Mouse (Mus musculus) cortical plate, adult 2 months (tissue): ENCODE data around the gene Tomm22.

Source experiments
- CTCF ChIP-seq: fragments of 200-500 bp; IDR thresholded peaks from 2 replicates; pipeline ENCODE4 v1.5.1; 2011; ENCODE audit warnings: mild to moderate bottlenecking, control low read depth, low read length; ENCODE audit not compliant: insufficient read depth; ENCODE audit errors: extremely low read depth
- POLR2A ChIP-seq: fragments of 200-500 bp; IDR thresholded peaks from 2 replicates; pipeline ENCODE4 v1.6.1; 2011; ENCODE audit warnings: mild to moderate bottlenecking, low read length, control low read depth; ENCODE audit not compliant: insufficient read depth; ENCODE audit errors: extremely low read depth

DNA sequence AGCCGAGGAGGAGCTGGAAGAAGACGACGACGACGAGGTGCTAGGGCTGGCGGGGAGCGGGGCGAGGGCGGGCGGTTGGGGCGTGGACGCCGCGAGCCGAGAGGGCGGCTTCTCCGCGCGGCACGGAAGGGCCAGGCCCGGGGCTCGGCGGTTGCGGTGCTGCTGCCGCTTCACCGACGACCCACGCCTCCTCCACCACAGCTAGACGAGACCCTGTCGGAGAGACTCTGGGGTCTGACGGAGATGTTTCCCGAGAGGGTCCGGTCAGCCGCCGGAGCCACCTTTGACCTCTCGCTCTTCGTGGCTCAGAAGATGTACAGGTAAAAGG is 275 bp downstream of the Tomm22 start:
- TF ChIP-seq POLR2A, result no peak
- TF ChIP-seq CTCF, result no peak
